Mouse (Mus musculus) liver, embryonic 12.5 days (tissue): ENCODE results near the gene Ina. TPM values are rescaled to one million over a fixed set of nuclear protein-coding genes. Genes with fewer than 3 reads are reported as not detected.

Source experiments
- ATAC-seq: fragments of 200-750 bp; cut with Nextera tagmentation; 2 replicates; pipeline ENCODE4 v1.8.0; 2017; ENCODE audit warnings: moderate number of reproducible peaks, mild to moderate bottlenecking, moderate library complexity
- H3K27ac ChIP-seq: fragments of 300-500 bp; sonication (generic); 2 replicates; pipeline ENCODE4 v1.5.1; 2016; ENCODE audit warnings: mild to moderate bottlenecking
- H3K27me3 ChIP-seq: fragments of 300-500 bp; sonication (generic); replicated peaks from 2 replicates; pipeline ENCODE4 v1.6.1; 2016; ENCODE audit warnings: mild to moderate bottlenecking, moderate library complexity
- H3K36me3 ChIP-seq: fragments of 300-500 bp; sonication (generic); 2 replicates; pipeline ENCODE4 v1.6.1; 2016; ENCODE audit warnings: mild to moderate bottlenecking, moderate library complexity
- H3K4me1 ChIP-seq: fragments of 300-500 bp; sonication (generic); 2 replicates; pipeline ENCODE4 v1.6.1; 2016
- H3K4me2 ChIP-seq: fragments of 300-500 bp; sonication (generic); 2 replicates; pipeline ENCODE4 v1.6.1; 2016; ENCODE audit warnings: mild to moderate bottlenecking, moderate library complexity
- H3K4me3 ChIP-seq: fragments of 300-500 bp; sonication (generic); 2 replicates; pipeline ENCODE4 v1.5.1; 2016; ENCODE audit warnings: mild to moderate bottlenecking, moderate library complexity
- H3K9ac ChIP-seq: fragments of 300-500 bp; sonication (generic); 2 replicates; pipeline ENCODE4 v1.6.1; 2016; ENCODE audit warnings: mild to moderate bottlenecking, moderate library complexity
- H3K9me3 ChIP-seq: fragments of 300-500 bp; sonication (generic); replicated peaks from 2 replicates; pipeline ENCODE4 v1.6.1; 2016; ENCODE audit warnings: mild to moderate bottlenecking, moderate library complexity
- WGBS: fragments of 180-500 bp; shearing (Covaris S2); methylation state at CpG from one replicate; pipeline ENCODE4 v1.1.7; 2016; ENCODE audit not compliant: insufficient replicate concordance; 5-methylcytosine and 5-hydroxymethylcytosine counted together
- polyA plus RNA-seq: library from polyadenylated mRNA; unstranded; fragments of >200 nt; fragmentation: Nextera tagmentation; extraction: Ambion mirVana; gene quantifications from 2 replicates; pipeline ENCODE4 v1.2.1, GENCODE M21; 2016

Gene Ina
- polyA plus RNA-seq, 1 experiment from 2014 or later, result 0.12 TPM

- Histone ChIP-seq H3K9me3 (no peaks in the 10 kb centered on the region), H3K4me1 (peaks cover 11% of the 10 kb centered on the region), H3K4me3 (no peak overlapping the region), H3K27me3 (peaks cover 30% of the 10 kb centered on the region), H3K27ac (no peak overlapping the region), H3K4me2 (no peak overlapping the region), H3K36me3 (no peaks in the 10 kb centered on the region), H3K9ac (no peak overlapping the region)
- ATAC-seq, result no peak
- 57% methylated on average over 6 of the region's 6 CpGs for WGBS
Measured at GRCm38 (mm10) chr19:47003742-47004511, 10.6 kb upstream of the Ina start.

- Histone ChIP-seq H3K4me2 (no peak overlapping the region), H3K27me3 (peaks cover 40% of the 10 kb centered on the region), H3K9ac (no peak overlapping the region), H3K4me1 (no peaks in the 10 kb centered on the region), H3K27ac (no peak overlapping the region), H3K9me3 (no peaks in the 10 kb centered on the region), H3K36me3 (no peaks in the 10 kb centered on the region), H3K4me3 (no peak overlapping the region)
- 46% methylated on average over 5 of the region's 5 CpGs for WGBS
- ATAC-seq, result no peak
Measured at GRCm38 (mm10) chr19:47005873-47006272, 8.6 kb upstream of the Ina start.

- ATAC-seq, result no peak
- H3K27me3 ChIP-seq, result peaks cover 45% of the 10 kb centered on the region
Measured at GRCm38 (mm10) chr19:47006321-47006720, 8.2 kb upstream of the Ina start.

GRCm38 (mm10) chr19:47009420-47009819 lies 5.1 kb upstream of the Ina start:
- no peak overlapping the region for H3K4me2 ChIP-seq
- H3K4me3 ChIP-seq, result no peak overlapping the region
- ATAC-seq, result no peak
- H3K9me3 ChIP-seq, result no peaks in the 10 kb centered on the region
- peaks cover 73% of the 10 kb centered on the region for H3K27me3 ChIP-seq
- H3K36me3 ChIP-seq, result no peaks in the 10 kb centered on the region
- 71% methylated on average over 7 of the region's 7 CpGs for WGBS
- no peak overlapping the region for H3K9ac ChIP-seq
- no peak overlapping the region for H3K27ac ChIP-seq
- peaks cover 4% of the 10 kb centered on the region for H3K4me1 ChIP-seq

More at GRCm38 (mm10) chr19:47006321-47006720, 8.2 kb upstream of the Ina start:
- H3K36me3 ChIP-seq, result no peaks in the 10 kb centered on the region
- no peak overlapping the region for H3K9ac ChIP-seq
- H3K27ac ChIP-seq, result no peak overlapping the region
- no peaks in the 10 kb centered on the region for H3K9me3 ChIP-seq
- no peaks in the 10 kb centered on the region for H3K4me1 ChIP-seq
- WGBS, result 3% methylated on average over 4 of the region's 4 CpGs
- H3K4me2 ChIP-seq, result no peak overlapping the region
- no peak overlapping the region for H3K4me3 ChIP-seq

- Histone ChIP-seq H3K4me3 (no peak overlapping the region), H3K36me3 (no peaks in the 10 kb centered on the region), H3K9ac (no peak overlapping the region), H3K9me3 (no peaks in the 10 kb centered on the region), H3K27me3 (peaks cover 74% of the 10 kb centered on the region), H3K27ac (no peak overlapping the region), H3K4me2 (no peak overlapping the region), H3K4me1 (peaks cover 9% of the 10 kb centered on the region)
- WGBS, result 69% methylated on average over 5 of the region's 5 CpGs
- ATAC-seq, result no peak
Measured at GRCm38 (mm10) chr19:47009943-47010342, 4.6 kb upstream of the Ina start.

- peaks cover 86% of the 10 kb centered on the region for H3K27me3 ChIP-seq
- ATAC-seq, result no peak
- WGBS, result 73% methylated on average over 15 of the region's 15 CpGs
- H3K27ac ChIP-seq, result no peak overlapping the region
- H3K9ac ChIP-seq, result no peak overlapping the region
- no peaks in the 10 kb centered on the region for H3K36me3 ChIP-seq
- H3K4me3 ChIP-seq, result no peak overlapping the region
- peaks cover 18% of the 10 kb centered on the region for H3K4me1 ChIP-seq
- H3K9me3 ChIP-seq, result no peaks in the 10 kb centered on the region
- no peak overlapping the region for H3K4me2 ChIP-seq
Measured at GRCm38 (mm10) chr19:47012521-47013130, 1.9 kb upstream of the Ina start.

- Histone ChIP-seq H3K4me3 (no peak overlapping the region), H3K27me3 (peaks cover 86% of the 10 kb centered on the region), H3K9ac (no peak overlapping the region), H3K9me3 (no peaks in the 10 kb centered on the region), H3K27ac (no peak overlapping the region), H3K4me1 (peaks cover 18% of the 10 kb centered on the region), H3K36me3 (no peaks in the 10 kb centered on the region), H3K4me2 (no peak overlapping the region)
- ATAC-seq, result no peak
- 19% methylated on average over 20 of the region's 20 CpGs for WGBS
Measured at GRCm38 (mm10) chr19:47013340-47014158, 949 bp upstream of the Ina start.

- WGBS, result 4% methylated on average over 11 of the region's 11 CpGs
- ATAC-seq, result no peak
- H3K4me2 ChIP-seq, result peak overlapping the region; percentile 58
Measured at GRCm38 (mm10) chr19:47014159-47014446, 395 bp upstream of the Ina start.

GRCm38 (mm10) chr19:47015396-47015795 lies 898 bp downstream of the Ina start:
- H3K36me3 ChIP-seq, result no peaks in the 10 kb centered on the region
- peaks cover 18% of the 10 kb centered on the region for H3K4me1 ChIP-seq
- no peaks in the 10 kb centered on the region for H3K9me3 ChIP-seq
- H3K27ac ChIP-seq, result no peak overlapping the region
- H3K4me3 ChIP-seq, result peak overlapping the region; percentile 34
- H3K4me2 ChIP-seq, result peak overlapping the region; percentile 58
- no peak overlapping the region for H3K9ac ChIP-seq
- WGBS, result 6% methylated on average over 37 of the region's 37 CpGs
- no peak for ATAC-seq
- H3K27me3 ChIP-seq, result peaks cover 94% of the 10 kb centered on the region

More at GRCm38 (mm10) chr19:47014159-47014446, 395 bp upstream of the Ina start:
- H3K27ac ChIP-seq, result no peak overlapping the region
- H3K9me3 ChIP-seq, result no peaks in the 10 kb centered on the region
- H3K27me3 ChIP-seq, result peaks cover 88% of the 10 kb centered on the region
- peak overlapping the region; percentile 34 for H3K4me3 ChIP-seq
- peaks cover 18% of the 10 kb centered on the region for H3K4me1 ChIP-seq
- no peak overlapping the region for H3K9ac ChIP-seq
- no peaks in the 10 kb centered on the region for H3K36me3 ChIP-seq

- no peak overlapping the region for H3K4me3 ChIP-seq
- no peak overlapping the region for H3K4me2 ChIP-seq
- no peak overlapping the region for H3K9ac ChIP-seq
- peaks cover 93% of the 10 kb centered on the region for H3K27me3 ChIP-seq
- 7% methylated on average over 9 of the region's 9 CpGs for WGBS
- ATAC-seq, result no peak
- H3K36me3 ChIP-seq, result no peaks in the 10 kb centered on the region
- H3K9me3 ChIP-seq, result no peaks in the 10 kb centered on the region
- no peak overlapping the region for H3K27ac ChIP-seq
- H3K4me1 ChIP-seq, result peaks cover 18% of the 10 kb centered on the region
Measured at GRCm38 (mm10) chr19:47015965-47016364, 1.5 kb downstream of the Ina start.

- Histone ChIP-seq H3K9ac (no peak overlapping the region), H3K9me3 (no peaks in the 10 kb centered on the region), H3K27me3 (peaks cover 89% of the 10 kb centered on the region), H3K4me3 (no peak overlapping the region), H3K4me1 (peaks cover 18% of the 10 kb centered on the region), H3K36me3 (no peaks in the 10 kb centered on the region), H3K4me2 (no peak overlapping the region), H3K27ac (no peak overlapping the region)
- no peak for ATAC-seq
- whole genome bisulfite sequencing, result under 1% methylated on average over 14 of the region's 15 CpGs
Measured at GRCm38 (mm10) chr19:47016487-47016886, 2.0 kb downstream of the Ina start.

- Histone ChIP-seq H3K9ac (no peak overlapping the region), H3K9me3 (no peaks in the 10 kb centered on the region), H3K36me3 (no peaks in the 10 kb centered on the region), H3K4me1 (peaks cover 18% of the 10 kb centered on the region), H3K4me2 (no peak overlapping the region), H3K27ac (no peak overlapping the region), H3K4me3 (no peak overlapping the region), H3K27me3 (peaks cover 86% of the 10 kb centered on the region)
- WGBS, result 6% methylated on average over 3 of the region's 3 CpGs
- no peak for ATAC-seq
Measured at GRCm38 (mm10) chr19:47017831-47018230, 3.3 kb downstream of the Ina start.
